Mouse (Mus musculus) frontal cortex, postnatal 14 days (tissue): Measurements from ENCODE around the gene Btbd11.

ENCODE experiments used
- DNase-seq, 2 experiments: peaks; one replicate each; pipeline ENCODE4 v3.0.0; 2022; ENCODE audit warnings: low spot score in 2 of 2

Btbd11 gene

DNA sequence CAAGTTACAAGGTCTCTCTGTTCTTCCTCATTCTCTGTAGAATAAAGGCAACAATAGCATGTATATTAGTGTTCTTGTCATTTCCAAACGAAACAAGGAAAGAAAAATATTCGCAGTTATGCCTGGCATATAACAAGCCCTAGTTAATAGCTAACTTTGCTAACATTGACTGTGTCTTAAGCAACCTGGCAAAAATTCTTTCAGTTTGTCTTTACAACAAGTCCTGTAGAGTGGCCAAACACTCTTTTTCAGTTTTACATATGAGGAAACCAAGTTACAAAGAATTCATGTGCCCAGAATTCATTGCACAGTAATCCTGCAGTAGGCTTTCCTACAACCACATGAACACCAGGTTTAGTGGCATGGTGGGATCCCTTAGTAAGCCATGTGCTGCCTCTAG is 203.4 kb downstream of the Btbd11 start:
- DNase-seq, result no peak

DNA sequence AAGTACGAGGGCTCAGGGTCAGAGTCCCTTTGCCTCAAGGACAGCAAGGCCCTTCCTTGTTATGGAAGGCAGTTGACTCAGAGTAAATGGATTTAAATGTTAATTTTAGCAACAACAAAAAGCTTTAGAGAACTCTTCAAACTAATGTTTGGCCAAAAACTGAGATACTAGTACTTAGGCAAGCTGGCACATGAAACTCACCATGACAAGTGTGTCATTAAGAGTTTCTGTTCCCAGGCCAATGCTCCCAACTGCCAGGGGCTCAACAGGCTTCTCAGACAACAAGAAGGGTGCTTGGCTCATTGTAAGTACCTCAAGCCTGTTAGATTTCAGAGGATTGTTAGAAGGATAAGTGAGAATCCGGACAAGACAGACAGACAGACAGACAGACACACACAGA is 204.7 kb downstream of the Btbd11 start:
- DNase-seq, result no peak

GRCm38 (mm10) chr10:85591986-85592385 is 205.4 kb downstream of the Btbd11 start:
- no peak for DNase-seq

DNA sequence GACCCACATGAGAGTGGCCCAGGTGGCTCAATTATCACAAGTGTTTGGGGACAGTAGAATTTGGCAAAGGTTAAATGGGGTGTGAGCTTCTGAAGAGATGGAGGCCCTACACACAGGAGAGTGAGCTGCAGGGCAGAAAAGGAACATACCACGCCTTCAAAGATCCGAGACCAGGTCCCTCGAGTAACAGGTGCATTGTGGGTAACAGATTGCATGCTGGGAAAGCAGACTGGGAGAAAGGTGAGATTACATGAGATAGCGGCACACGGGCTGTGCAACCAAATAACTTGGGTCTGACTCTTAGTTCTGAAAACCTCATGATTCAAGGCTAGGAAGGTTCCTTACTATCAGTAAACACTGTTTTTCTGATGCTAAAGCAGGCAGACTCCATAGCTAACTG is 209.7 kb downstream of the Btbd11 start:
- DNase-seq, result no peak

DNA sequence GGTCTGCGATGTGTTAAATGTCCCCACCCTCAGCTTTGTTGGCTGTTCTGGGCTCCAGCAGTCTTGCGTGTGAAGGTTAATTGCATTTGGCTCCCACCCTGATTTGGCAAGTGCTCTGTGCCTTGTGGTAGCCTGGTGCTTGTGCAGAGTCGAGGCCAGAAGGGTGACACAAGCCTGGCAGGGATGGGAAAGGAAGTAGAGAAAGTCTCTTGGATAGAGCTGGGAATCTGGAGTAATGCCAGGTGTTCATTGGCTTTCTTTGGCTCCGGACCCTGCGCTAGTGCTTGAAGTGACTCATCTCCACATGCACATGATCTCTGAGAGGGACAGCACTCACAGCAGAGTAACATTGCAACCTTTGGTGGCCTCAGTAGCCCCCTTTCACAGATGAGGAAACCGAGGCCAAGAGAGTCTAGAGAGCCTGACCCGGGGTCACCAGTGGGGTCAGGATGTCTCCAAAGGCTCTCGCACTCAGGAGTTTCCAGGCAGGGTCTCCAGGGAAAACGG is 211.5 kb downstream of the Btbd11 start:
- DNase-seq, result peak; percentile 18 to 24

- no peak for DNase-seq
These were observed 212.3 kb downstream of the Btbd11 start for GRCm38 (mm10) chr10:85598603-85599542.

DNA sequence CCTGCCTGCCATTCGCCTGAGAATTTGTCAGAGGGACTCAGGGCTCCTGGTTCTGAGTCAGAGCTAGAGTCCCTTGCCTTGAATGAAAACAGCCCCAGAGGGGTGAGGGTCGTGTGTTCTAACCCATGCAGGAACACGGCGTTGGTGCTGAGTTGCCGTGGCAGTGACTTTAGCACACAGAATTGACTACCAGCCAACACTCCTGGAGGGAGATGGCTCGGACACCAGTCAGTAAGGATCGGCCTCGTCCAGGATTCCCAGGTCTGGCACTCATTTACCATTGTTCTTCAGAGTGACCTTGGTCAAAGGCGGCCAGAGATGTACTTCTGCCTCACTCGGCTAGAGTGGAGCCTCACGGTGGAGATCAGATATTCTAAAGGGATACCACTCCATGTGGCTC is 215.9 kb downstream of the Btbd11 start:
- no peak for DNase-seq

- no peak for DNase-seq
These were observed 217.9 kb downstream of the Btbd11 start for GRCm38 (mm10) chr10:85604556-85604955.

DNA sequence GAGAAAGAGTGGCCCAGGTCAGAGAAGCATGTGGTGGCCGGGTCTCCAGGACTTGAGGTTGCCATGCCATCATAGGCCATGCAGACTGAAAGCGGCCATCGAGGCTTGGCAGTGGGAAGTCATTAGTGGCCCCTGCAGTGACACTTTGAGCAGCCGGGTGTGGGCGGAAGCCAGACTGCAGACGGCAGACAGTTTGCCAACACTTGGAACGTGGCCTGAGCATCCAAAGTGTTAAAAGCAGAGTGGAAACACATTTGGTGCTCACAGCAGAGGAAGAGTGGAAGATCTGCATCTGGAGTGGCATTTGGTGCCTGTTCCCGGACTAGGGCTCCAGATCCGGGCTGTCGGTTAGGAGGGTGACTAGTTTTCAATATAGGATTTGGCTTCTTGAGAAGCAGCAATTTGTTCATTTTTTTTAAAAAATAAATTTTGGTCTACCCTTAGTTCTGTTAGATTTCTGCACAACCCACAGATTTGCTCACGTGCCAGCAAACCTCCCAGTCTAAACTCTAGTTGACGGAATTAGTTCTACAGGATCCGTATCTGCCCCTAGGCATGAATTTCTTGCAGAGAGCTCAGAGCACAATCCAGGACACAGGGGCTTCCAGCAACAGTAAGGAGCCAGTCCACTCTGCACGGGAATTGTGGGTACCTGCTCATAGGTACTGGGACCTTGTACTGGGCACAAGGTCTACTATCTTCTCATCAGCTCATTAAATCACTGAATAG is 222.1 kb downstream of the Btbd11 start:
- DNase-seq, result peak; percentile 53 to 62

DNA sequence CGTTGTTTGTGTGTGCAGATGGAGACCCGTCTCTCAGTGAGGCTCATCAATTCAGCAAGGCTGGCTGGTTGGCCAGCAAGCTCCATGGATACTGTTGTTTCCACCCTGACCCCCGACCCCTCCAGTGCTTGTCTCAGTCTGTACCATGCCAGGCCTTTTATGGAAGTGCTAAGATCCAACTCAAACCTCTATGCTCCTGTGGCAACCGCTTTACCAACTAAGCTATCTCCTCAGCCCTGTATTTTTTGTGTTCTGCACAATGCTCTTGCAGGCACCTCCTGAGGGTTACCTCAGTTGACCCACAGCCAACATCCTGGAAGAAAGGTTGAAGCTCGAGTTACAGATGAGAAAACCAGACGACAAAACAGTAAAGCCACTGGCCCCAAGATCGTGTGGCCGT is 230.5 kb downstream of the Btbd11 start:
- DNase-seq, result no peak

- no peak for DNase-seq
These were observed 231.1 kb downstream of the Btbd11 start for GRCm38 (mm10) chr10:85617501-85618417.

- no peak for DNase-seq
These were observed 234.5 kb downstream of the Btbd11 start for GRCm38 (mm10) chr10:85621067-85621466.

GRCm38 (mm10) chr10:85624504-85625169 is 238.0 kb downstream of the Btbd11 start:
- DNase-seq, result peak; percentile 18 to 43

DNA sequence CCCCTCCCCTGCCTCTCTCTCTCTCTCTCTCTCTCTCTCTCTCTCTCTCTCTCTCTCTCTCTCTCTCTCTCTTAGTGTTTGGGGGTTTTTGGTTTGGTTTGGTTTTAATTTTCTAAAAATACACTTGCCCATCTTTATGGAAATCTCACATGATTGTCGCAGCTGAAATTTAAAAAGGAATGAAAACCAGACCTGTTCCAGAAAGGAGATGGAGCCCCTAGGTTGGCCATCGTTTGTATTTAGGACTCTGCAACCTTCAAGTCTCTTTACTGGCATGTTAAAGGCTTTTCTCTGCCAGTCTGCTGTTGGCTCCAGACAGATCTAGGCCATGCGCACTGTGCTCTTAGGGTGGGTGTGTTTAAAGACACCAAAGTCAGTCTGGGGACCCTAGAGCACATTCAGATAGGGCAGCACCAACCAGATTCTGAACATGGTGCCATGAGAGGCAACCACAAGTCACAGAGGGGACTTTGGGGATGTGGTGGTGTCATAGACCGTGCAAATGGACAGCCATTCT is 238.6 kb downstream of the Btbd11 start:
- no peak for DNase-seq

DNA sequence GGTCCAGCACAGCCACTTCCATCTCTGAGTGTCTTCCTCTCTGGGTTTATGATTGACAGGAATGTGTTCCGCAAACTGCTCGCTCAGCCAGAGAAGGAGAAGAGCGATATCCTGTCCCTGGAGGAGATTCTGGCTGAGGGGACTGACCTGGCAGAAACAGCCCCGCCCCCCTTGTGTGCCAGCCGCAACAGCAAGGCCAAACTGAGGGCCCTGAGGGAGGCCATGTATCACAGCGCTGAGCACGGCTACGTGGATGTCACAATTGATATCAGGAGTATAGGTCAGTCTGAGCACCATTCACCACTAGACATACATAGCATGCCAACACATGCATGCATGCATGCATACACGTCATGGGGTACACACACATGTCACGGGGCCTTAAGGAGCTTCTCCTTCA is 245.4 kb downstream of the Btbd11 start:
- DNase-seq, result no peak

DNA sequence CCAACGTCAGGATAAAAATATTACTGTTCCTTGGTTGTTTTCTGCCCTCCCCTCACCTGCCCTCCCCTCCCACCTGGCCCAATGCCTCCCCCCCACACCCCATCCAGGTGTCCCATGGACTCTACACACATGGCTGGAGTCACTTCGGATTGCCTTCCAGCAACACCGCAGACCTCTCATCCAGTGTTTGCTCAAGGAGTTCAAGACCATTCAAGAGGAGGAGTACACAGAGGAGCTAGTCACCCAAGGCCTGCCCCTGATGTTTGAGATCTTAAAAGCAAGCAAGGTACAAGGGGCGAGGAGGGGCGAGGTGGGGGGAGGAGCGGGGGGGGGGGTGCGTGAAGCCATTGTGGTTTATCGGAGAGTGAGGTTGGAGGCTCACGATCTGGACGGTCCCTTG is 247.0 kb downstream of the Btbd11 start:
- no peak for DNase-seq

DNA sequence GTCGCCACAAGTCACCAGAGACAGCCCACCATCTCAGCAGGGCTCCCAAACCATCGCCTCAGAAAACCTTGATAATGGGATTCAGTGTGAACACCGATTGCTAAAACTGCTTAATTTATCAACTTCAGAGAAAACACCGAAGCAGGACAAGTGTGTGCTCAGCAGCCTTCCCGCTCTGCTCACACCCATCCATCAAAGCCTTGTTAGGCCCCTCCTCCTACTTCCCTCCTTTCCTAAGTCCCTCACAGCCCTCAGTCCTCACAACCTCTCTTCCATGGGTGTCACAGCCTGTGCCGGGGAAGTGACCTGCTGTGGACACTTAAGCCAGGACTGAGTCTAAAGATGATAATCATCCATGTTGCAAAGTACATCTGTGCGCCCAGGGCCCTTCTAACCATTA is 251.0 kb downstream of the Btbd11 start:
- no peak for DNase-seq

DNA sequence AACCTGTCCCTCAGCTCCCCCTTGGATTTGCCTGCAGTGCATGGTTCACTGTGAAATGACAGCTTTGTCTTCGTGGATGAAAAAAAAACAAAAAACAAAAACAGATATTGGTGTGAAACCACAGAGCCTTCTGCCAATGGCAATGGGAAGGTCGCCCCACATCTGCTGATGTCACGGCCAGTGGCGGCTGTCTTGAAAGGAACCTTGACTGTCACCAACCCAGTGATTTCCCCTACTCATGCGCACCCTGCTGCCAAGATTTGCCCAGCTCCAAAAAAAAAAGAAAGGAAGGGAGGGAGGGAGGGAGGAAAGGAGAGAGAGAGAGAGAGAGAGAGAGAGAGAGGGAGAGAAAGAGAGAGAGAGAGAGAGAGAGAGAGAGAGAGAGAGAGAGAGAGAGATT is 251.5 kb downstream of the Btbd11 start:
- DNase-seq, result no peak

DNA sequence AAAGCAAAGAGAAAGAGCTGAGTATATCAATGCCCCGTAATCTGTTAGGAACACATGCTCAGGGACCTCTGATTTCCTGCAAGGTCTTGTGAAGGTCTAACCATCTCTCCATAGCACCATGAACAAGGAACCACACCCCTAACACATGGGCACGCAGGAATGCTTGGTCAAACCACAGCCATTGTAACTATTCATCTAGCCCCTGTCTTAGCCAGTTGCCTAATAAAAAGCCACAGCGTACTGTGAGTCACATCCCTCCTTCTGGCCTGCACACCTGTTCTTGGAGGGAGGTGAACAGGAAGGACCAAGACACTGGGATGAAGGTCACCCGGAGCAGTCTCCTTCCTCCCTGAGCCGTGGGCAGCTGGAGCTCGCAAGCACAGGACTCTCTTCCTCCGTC is 253.0 kb downstream of the Btbd11 start:
- DNase-seq, result no peak

GRCm38 (mm10) chr10:85640408-85640807 is 253.8 kb downstream of the Btbd11 start:
- no peak for DNase-seq

GRCm38 (mm10) chr10:85645346-85645745 is 258.7 kb downstream of the Btbd11 start:
- no peak for DNase-seq
